Mouse (Mus musculus): Measurements from ENCODE around the gene Txndc9. TPM values are rescaled to one million over a fixed set of nuclear protein-coding genes. Genes with fewer than 3 reads are reported as not detected.
A peak's percentile ranks its signal among the peaks of the same experiment; 100 is the strongest.

Gene Txndc9
- total RNA-seq (2021) = 10 to 100 TPM; 27.0 to 31.0 TPM
- long read RNA-seq, experiment 1, transcript Txndc9-201 (5 exons, 3,381 nt) = major isoform, 39 of 52 reads
- long read RNA-seq, experiment 1, transcript Txndc9-208 (5 exons, 1,699 nt) = minor isoform, 8 of 52 reads
- long read RNA-seq, experiment 1, partial matches to known transcripts = 0 of 52 reads
- long read RNA-seq, experiment 1, other reads (novel, unspliced or antisense) = 1 of 52 reads
- long read RNA-seq, experiment 2, transcript Txndc9-207 (5 exons, 1,444 nt) = minor isoform, 5 of 62 reads
- long read RNA-seq, experiment 2, transcript Txndc9-201 (5 exons, 3,381 nt) = major isoform, 40 of 62 reads
- long read RNA-seq, experiment 2, transcript Txndc9-208 (5 exons, 1,699 nt) = minor isoform, 15 of 62 reads
- long read RNA-seq, experiment 2, partial matches to known transcripts = 0 of 62 reads
- long read RNA-seq, experiment 2, other reads (novel, unspliced or antisense) = 1 of 62 reads

- DNase-seq = peak; percentile 88 to 92
- intact Hi-C loops (cut with DNase I) = loop anchor here (5.0 kb wide), 2 partner anchors 129 to 131 kb away; partner anchors contain the start of genes Rev1 and Tsga10
Observed at GRCm38 (mm10) chr1:37997867-37998266, at the start of gene Txndc9, which contains the start of gene Eif5b. Txndc9 (minus strand) TSS chr1:37997893. Eif5b (plus strand) TSS chr1:37998010.

- intact Hi-C loops (cut with DNase I) = no loop called here
Observed at GRCm38 (mm10) chr1:38038898-38039297, 41.2 kb upstream of the Txndc9 start.

GRCm38 (mm10) chr1:38037375-38037774, 39.7 kb upstream of the Txndc9 start:
- DNase-seq = no peak
- intact Hi-C loops (cut with DNase I) = loop anchor here (2.0 kb wide), 1 partner anchor 13 kb away; no protein-coding TSS in a partner anchor

More at GRCm38 (mm10) chr1:38038898-38039297, 41.2 kb upstream of the Txndc9 start:
- no peak for DNase-seq

GRCm38 (mm10) chr1:38035521-38035920, 37.8 kb upstream of the Txndc9 start:
- intact Hi-C loops (cut with DNase I) = no loop called here
- no peak for DNase-seq

- intact Hi-C loops (cut with DNase I) = no loop called here
- DNase-seq = no peak
Observed at GRCm38 (mm10) chr1:38031391-38031790, 33.7 kb upstream of the Txndc9 start.

- DNase-seq = no peak
- intact Hi-C loops (cut with DNase I) = no loop called here
Observed at GRCm38 (mm10) chr1:38027301-38027700, 29.6 kb upstream of the Txndc9 start.

GRCm38 (mm10) chr1:38014551-38015203, 17.0 kb upstream of the Txndc9 start:
- DNase-seq = no peak
- intact Hi-C loops (cut with DNase I) = no loop called here

GRCm38 (mm10) chr1:38012509-38012908, 14.8 kb upstream of the Txndc9 start:
- no peak for DNase-seq
- intact Hi-C loops (cut with DNase I) = no loop called here

GRCm38 (mm10) chr1:38012104-38012503, 14.4 kb upstream of the Txndc9 start:
- intact Hi-C loops (cut with DNase I) = no loop called here
- no peak for DNase-seq

- no peak for DNase-seq
- intact Hi-C loops (cut with DNase I) = no loop called here
Observed at GRCm38 (mm10) chr1:38011647-38012046, 14.0 kb upstream of the Txndc9 start.

- no peak for DNase-seq
- intact Hi-C loops (cut with DNase I) = no loop called here
Observed at GRCm38 (mm10) chr1:38006741-38007140, 9.0 kb upstream of the Txndc9 start.

GRCm38 (mm10) chr1:38003046-38003445, 5.4 kb upstream of the Txndc9 start:
- intact Hi-C loops (cut with DNase I) = no loop called here
- no peak for DNase-seq

GRCm38 (mm10) chr1:38001956-38002355, 4.3 kb upstream of the Txndc9 start:
- no peak for DNase-seq
- intact Hi-C loops (cut with DNase I) = no loop called here

- intact Hi-C loops (cut with DNase I) = no loop called here
Observed at GRCm38 (mm10) chr1:38000844-38001243, 3.2 kb upstream of the Txndc9 start.

GRCm38 (mm10) chr1:37999552-37999951, 1.9 kb upstream of the Txndc9 start:
- intact Hi-C loops (cut with DNase I) = loop anchor here (5.0 kb wide), 2 partner anchors 128 to 132 kb away; partner anchors contain the start of genes Rev1 and Tsga10
- DNase-seq = no peak

More at GRCm38 (mm10) chr1:38000844-38001243, 3.2 kb upstream of the Txndc9 start:
- DNase-seq = no peak

- intact Hi-C loops (cut with DNase I) = loop anchor here (5.0 kb wide), 2 partner anchors 129 to 131 kb away; partner anchors contain the start of genes Rev1 and Tsga10
- no peak for DNase-seq
Observed at GRCm38 (mm10) chr1:37998371-37999199, 892 bp upstream of the Txndc9 start.

GRCm38 (mm10) chr1:37996877-37997484, 712 bp downstream of the Txndc9 start:
- intact Hi-C loops (cut with DNase I) = loop anchor here (5.0 kb wide), 2 partner anchors 130 kb away; partner anchors contain the start of genes Rev1 and Tsga10
- DNase-seq = peak; percentile 95 to 97

- no peak for DNase-seq
- intact Hi-C loops (cut with DNase I) = loop anchor here (5.0 kb wide), 2 partner anchors 129 to 131 kb away; partner anchors contain the start of genes Rev1 and Tsga10
Observed at GRCm38 (mm10) chr1:37996226-37996625, 1.5 kb downstream of the Txndc9 start.

- intact Hi-C loops (cut with DNase I) = loop anchor here (10.0 kb wide), 1 partner anchor 313 kb away; no protein-coding TSS in a partner anchor
- DNase-seq = no peak
Observed at GRCm38 (mm10) chr1:37987856-37988255, 9.8 kb downstream of the Txndc9 start.

Data from gastrocnemius, postnatal 36 days (tissue).